Mouse (Mus musculus) granulocyte monocyte progenitor cell, adult 5-6 weeks (primary cell): ENCODE data around the gene Snip1. TPM values are rescaled to one million over a fixed set of nuclear protein-coding genes. Genes with fewer than 3 reads are reported as not detected.

Source experiments
- ATAC-seq: replicated peaks from 2 replicates; pipeline ENCODE4 v1.8.0; 2016; ENCODE audit warnings: mild to moderate bottlenecking, moderate TSS enrichment, inconsistent platforms; ENCODE audit not compliant: poor library complexity, severe bottlenecking
- total RNA-seq, 2 experiments: library from RNA; stranded (forward) in 1 of 2; stranded (reverse) in 1 of 2; fragments of 200-712, 200-1000 nt in 1 of 2; fragments of >200 nt in 1 of 2; fragmentation: Nextera tagmentation in 1 of 2; gene quantifications; 2 replicates each; pipeline ENCODE4 v1.2.3; 2014 to 2017

The Snip1 gene
- total RNA-seq, 2 experiments from 2014 or later = 28.5 TPM

GRCm38 (mm10) chr4:125096066-125096465 lies 29.6 kb downstream of the Snip1 start:
- ATAC-seq = no peak

- no peak for ATAC-seq
These were observed 30.9 kb downstream of the Snip1 start for GRCm38 (mm10) chr4:125097412-125097811.

- ATAC-seq = peak; percentile 63
These were observed 33.0 kb downstream of the Snip1 start for GRCm38 (mm10) chr4:125099458-125099857.

GRCm38 (mm10) chr4:125101334-125101733 lies 34.9 kb downstream of the Snip1 start:
- ATAC-seq = no peak

- no peak for ATAC-seq
These were observed 38.9 kb downstream of the Snip1 start for GRCm38 (mm10) chr4:125105354-125105753.

- peak; percentile 38 for ATAC-seq
These were observed 48.2 kb downstream of the Snip1 start for GRCm38 (mm10) chr4:125114638-125115037.

GRCm38 (mm10) chr4:125115081-125115480 lies 48.6 kb downstream of the Snip1 start:
- no peak for ATAC-seq

- ATAC-seq = no peak
These were observed 49.2 kb downstream of the Snip1 start for GRCm38 (mm10) chr4:125115710-125116089.

- ATAC-seq = peak; percentile 58
These were observed 49.8 kb downstream of the Snip1 start for GRCm38 (mm10) chr4:125116090-125116861.

- ATAC-seq = no peak
These were observed 50.5 kb downstream of the Snip1 start for GRCm38 (mm10) chr4:125116929-125117328.

- peak; percentile 45 for ATAC-seq
These were observed 51.4 kb downstream of the Snip1 start for GRCm38 (mm10) chr4:125117902-125118320.

GRCm38 (mm10) chr4:125119070-125119469 lies 52.6 kb downstream of the Snip1 start:
- no peak for ATAC-seq

- no peak for ATAC-seq
These were observed 53.2 kb downstream of the Snip1 start for GRCm38 (mm10) chr4:125119721-125120120.

- peak; percentile 8 for ATAC-seq
These were observed 56.2 kb downstream of the Snip1 start for GRCm38 (mm10) chr4:125122431-125123278.

GRCm38 (mm10) chr4:125123279-125123671 lies 56.8 kb downstream of the Snip1 start:
- ATAC-seq = peak; percentile 23

Other genes starting within 250 kb of the Snip1 start
- gene Yrdc, start 216.0 kb upstream of the Snip1 start, total RNA-seq (2014; fragmentation: Nextera tagmentation) = 38.1 and 65.5 TPM in 2 replicates
- 18.7 and 29.1 TPM in 2 replicates for gene Yrdc, start 216.0 kb upstream of the Snip1 start, total RNA-seq (2017)
- gene 1110065P20Rik, start 215.5 kb upstream of the Snip1 start, total RNA-seq (2014; fragmentation: Nextera tagmentation) = 15.0 and 19.4 TPM in 2 replicates
- 3.1 and 6.7 TPM in 2 replicates for gene 1110065P20Rik, start 215.5 kb upstream of the Snip1 start, total RNA-seq (2017)
- gene Maneal, start 204.5 kb upstream of the Snip1 start, total RNA-seq (2014; fragmentation: Nextera tagmentation) = 1.2 TPM in 1 of 2 replicates, not detected in the other
- gene Maneal, start 204.5 kb upstream of the Snip1 start, total RNA-seq (2017) = not detected in 2 replicates
- gene Epha10, start 185.8 kb upstream of the Snip1 start, total RNA-seq (2014; fragmentation: Nextera tagmentation) = not detected in 2 replicates
- gene Epha10, start 185.8 kb upstream of the Snip1 start, total RNA-seq (2017) = not detected in 2 replicates
- gene 9930104L06Rik, start 129.6 kb upstream of the Snip1 start, total RNA-seq (2014; fragmentation: Nextera tagmentation) = 6.9 and 14.1 TPM in 2 replicates
- 6.3 and 10.5 TPM in 2 replicates for gene 9930104L06Rik, start 129.6 kb upstream of the Snip1 start, total RNA-seq (2017)
- 59.2 and 97.0 TPM in 2 replicates for gene Cdca8, start 127.4 kb upstream of the Snip1 start, total RNA-seq (2014; fragmentation: Nextera tagmentation)
- 120 and 136 TPM in 2 replicates for gene Cdca8, start 127.4 kb upstream of the Snip1 start, total RNA-seq (2017)
- 4.0 TPM in 1 of 2 replicates, not detected in the other for gene Rspo1, start 80.2 kb upstream of the Snip1 start, total RNA-seq (2014; fragmentation: Nextera tagmentation)
- gene Rspo1, start 80.2 kb upstream of the Snip1 start, total RNA-seq (2017) = 0.86 and 1.2 TPM in 2 replicates
- gene Gnl2, start 50.1 kb upstream of the Snip1 start, total RNA-seq (2014; fragmentation: Nextera tagmentation) = 67.9 and 84.5 TPM in 2 replicates
- gene Gnl2, start 50.1 kb upstream of the Snip1 start, total RNA-seq (2017) = 161 and 163 TPM in 2 replicates
- gene Dnali1, start 969 bp upstream of the Snip1 start, total RNA-seq (2014; fragmentation: Nextera tagmentation) = not detected in 2 replicates
- not detected in 2 replicates for gene Dnali1, start 969 bp upstream of the Snip1 start, total RNA-seq (2017)
- gene Meaf6, start 18.5 kb downstream of the Snip1 start, total RNA-seq (2014; fragmentation: Nextera tagmentation) = 53.2 and 99.6 TPM in 2 replicates
- 42.4 and 52.9 TPM in 2 replicates for gene Meaf6, start 18.5 kb downstream of the Snip1 start, total RNA-seq (2017)
- gene Zc3h12a, start 61.2 kb downstream of the Snip1 start, total RNA-seq (2014; fragmentation: Nextera tagmentation) = 11.4 and 12.1 TPM in 2 replicates
- gene Zc3h12a, start 61.2 kb downstream of the Snip1 start, total RNA-seq (2017) = 2.6 and 2.8 TPM in 2 replicates